Mouse (Mus musculus): ENCODE results near the gene E2f6. TPM values are rescaled to one million over a fixed set of nuclear protein-coding genes. Genes with fewer than 3 reads are reported as not detected.

Gene E2f6
- total and polyA plus RNA-seq, 3 experiments: 9.3 to 36.1 (median 20.0) TPM

GRCm38 (mm10) chr12:16872926-16873464, 62.2 kb downstream of the E2f6 start:
- in situ Hi-C loops (cut with MboI; ENCODE audit: low pct_ligation_motif_present, low pct_unique_long_range_greater_than_20kb, low sequenced_read_pairs) (no loop called here), dilution Hi-C loops (cut with MboI; ENCODE audit: extremely low pct_ligation_motif_present, extremely low pct_unique_long_range_greater_than_20kb, low sequenced_read_pairs) (no loop called here)

GRCm38 (mm10) chr12:16873549-16873948, 62.8 kb downstream of the E2f6 start:
- Histone ChIP-seq H3K4me1 (ENCODE audit: control insufficient read depth in 1 of 2, insufficient read depth in 2 of 2) (peaks cover 68 to 97% of the 10 kb centered on the region in 2 experiments), H3K4me2 (ENCODE audit: insufficient read depth, low read depth, poor library complexity, severe bottlenecking) (no peak overlapping the region)
- dilution Hi-C loops (cut with MboI; ENCODE audit: extremely low pct_ligation_motif_present, extremely low pct_unique_long_range_greater_than_20kb, low sequenced_read_pairs): no loop called here

More at GRCm38 (mm10) chr12:16872926-16873464, 62.2 kb downstream of the E2f6 start:
- TF ChIP-seq MAZ (IDR thresholded peaks at IDR 0.05; ENCODE audit: low read depth, low read length) (no peak), ZC3H11A (IDR thresholded peaks at IDR 0.05; ENCODE audit: low read depth, low read length) (no peak), ELF1 (IDR thresholded peaks at IDR 0.05; ENCODE audit: low read depth, low read length) (no peak), EP300 (IDR thresholded peaks at IDR 0.05; ENCODE audit: low read length) (no peak)
- peak overlapping the region; percentile 20 for H3K27ac ChIP-seq (ENCODE audit: insufficient read depth, low read depth)
- H3K36me3 ChIP-seq (replicated peaks in 1 of 2; ENCODE audit: control insufficient read depth in 1 of 2, insufficient read depth in 1 of 2, low read length in 1 of 2): no peaks in the 10 kb centered on the region
- no peaks in the 10 kb centered on the region for H3K27me3 ChIP-seq (replicated peaks)
- H3K79me2 ChIP-seq (replicated peaks; ENCODE audit: control insufficient read depth, extremely low read depth, insufficient read depth, poor library complexity, severe bottlenecking): no peaks in the 10 kb centered on the region
- DNase-seq (ENCODE audit: extremely low read depth): no peak
- H3K9me3 ChIP-seq (replicated peaks; ENCODE audit: low read length): no peaks in the 10 kb centered on the region
- H3K4me2 ChIP-seq (ENCODE audit: insufficient read depth, low read depth, poor library complexity, severe bottlenecking): no peak overlapping the region
- H3K4me3 ChIP-seq (replicated peaks in 1 of 3; ENCODE audit: low read depth in 2 of 3, low read length in 2 of 3, poor library complexity in 1 of 3): no peak overlapping the region
- no peak overlapping the region for H3K9ac ChIP-seq (ENCODE audit: insufficient read depth, low read depth)
- H3K4me1 ChIP-seq (ENCODE audit: control insufficient read depth in 1 of 2, insufficient read depth in 2 of 2): peaks cover 65 to 97% of the 10 kb centered on the region in 2 experiments

GRCm38 (mm10) chr12:16874086-16874485, 63.3 kb downstream of the E2f6 start:
- no peak overlapping the region for H3K4me3 ChIP-seq (replicated peaks in 1 of 3; ENCODE audit: low read depth in 2 of 3, low read length in 2 of 3, poor library complexity in 1 of 3)
- H3K36me3 ChIP-seq (replicated peaks in 1 of 2; ENCODE audit: control insufficient read depth in 1 of 2, insufficient read depth in 1 of 2, low read length in 1 of 2): no peaks in the 10 kb centered on the region
- H3K4me2 ChIP-seq (ENCODE audit: insufficient read depth, low read depth, poor library complexity, severe bottlenecking): no peak overlapping the region
- no peak overlapping the region for H3K9ac ChIP-seq (ENCODE audit: insufficient read depth, low read depth)
- no peak overlapping the region for H3K27ac ChIP-seq (ENCODE audit: insufficient read depth, low read depth)
- H3K4me1 ChIP-seq (ENCODE audit: control insufficient read depth in 1 of 2, insufficient read depth in 2 of 2): peaks cover 63 to 97% of the 10 kb centered on the region in 2 experiments
- TF ChIP-seq CTCF (conservative IDR thresholded peaks at IDR 0.05 in 1 of 2, IDR thresholded peaks at IDR 0.05 in 1 of 2; ENCODE audit: low read depth in 2 of 2, low read length in 2 of 2): no peak
- no peak for TF ChIP-seq NELFE (IDR thresholded peaks at IDR 0.05; ENCODE audit: low read depth, low read length)
- TF ChIP-seq SIN3A (IDR thresholded peaks at IDR 0.05; ENCODE audit: low read length): no peak
- no peak for TF ChIP-seq ELF1 (IDR thresholded peaks at IDR 0.05; ENCODE audit: low read depth, low read length)
- no peak for TF ChIP-seq CHD2 (IDR thresholded peaks at IDR 0.05; ENCODE audit: low read length)
- no peak for TF ChIP-seq UBTF (IDR thresholded peaks at IDR 0.05; ENCODE audit: low read depth, low read length)
- no peak for TF ChIP-seq ETS1 (conservative IDR thresholded peaks at IDR 0.05; ENCODE audit: low read depth, low read length)
- no peak for TF ChIP-seq TCF12 (IDR thresholded peaks at IDR 0.05; ENCODE audit: low read depth, low read length)
- TF ChIP-seq ZNF384 (IDR thresholded peaks at IDR 0.05; ENCODE audit: low read depth, low read length): no peak
- no peak for TF ChIP-seq POLR2A (IDR thresholded peaks at IDR 0.05; ENCODE audit: low read depth, low read length)
- no peak for TF ChIP-seq HCFC1 (IDR thresholded peaks at IDR 0.05; ENCODE audit: low read depth, low read length)
- TF ChIP-seq SMC3 (IDR thresholded peaks at IDR 0.05; ENCODE audit: low read depth, low read length): no peak
- no peak for TF ChIP-seq BHLHE40 (IDR thresholded peaks at IDR 0.05; ENCODE audit: low read depth, low read length)
- TF ChIP-seq ZKSCAN1 (IDR thresholded peaks at IDR 0.05; ENCODE audit: borderline replicate concordance, low read depth, low read length): no peak
- DNase-seq (ENCODE audit: extremely low read depth): no peak
- H3K79me2 ChIP-seq (replicated peaks; ENCODE audit: control insufficient read depth, extremely low read depth, insufficient read depth, poor library complexity, severe bottlenecking): no peaks in the 10 kb centered on the region
- H3K9me3 ChIP-seq (replicated peaks; ENCODE audit: low read length): no peaks in the 10 kb centered on the region
- no peaks in the 10 kb centered on the region for H3K27me3 ChIP-seq (replicated peaks)
- dilution Hi-C loops (cut with MboI; ENCODE audit: extremely low pct_ligation_motif_present, extremely low pct_unique_long_range_greater_than_20kb, low sequenced_read_pairs) (no loop called here), in situ Hi-C loops (cut with MboI; ENCODE audit: low pct_ligation_motif_present, low pct_unique_long_range_greater_than_20kb, low sequenced_read_pairs) (no loop called here)

More at GRCm38 (mm10) chr12:16873549-16873948, 62.8 kb downstream of the E2f6 start:
- in situ Hi-C loops (cut with MboI; ENCODE audit: low pct_ligation_motif_present, low pct_unique_long_range_greater_than_20kb, low sequenced_read_pairs): no loop called here
- TF ChIP-seq MXI1 (IDR thresholded peaks at IDR 0.05; ENCODE audit: low read depth, low read length) (no peak), MEF2A (IDR thresholded peaks at IDR 0.05; ENCODE audit: borderline replicate concordance, low read depth, low read length) (no peak), UBTF (IDR thresholded peaks at IDR 0.05; ENCODE audit: low read depth, low read length) (no peak), ZKSCAN1 (IDR thresholded peaks at IDR 0.05; ENCODE audit: borderline replicate concordance, low read depth, low read length) (no peak), E2F4 (IDR thresholded peaks at IDR 0.05; ENCODE audit: insufficient replicate concordance, low read depth, low read length) (no peak), ZNF384 (IDR thresholded peaks at IDR 0.05; ENCODE audit: low read depth, low read length) (no peak)
- no peaks in the 10 kb centered on the region for H3K27me3 ChIP-seq (replicated peaks)
- no peaks in the 10 kb centered on the region for H3K79me2 ChIP-seq (replicated peaks; ENCODE audit: control insufficient read depth, extremely low read depth, insufficient read depth, poor library complexity, severe bottlenecking)
- no peaks in the 10 kb centered on the region for H3K9me3 ChIP-seq (replicated peaks; ENCODE audit: low read length)
- H3K36me3 ChIP-seq (replicated peaks in 1 of 2; ENCODE audit: control insufficient read depth in 1 of 2, insufficient read depth in 1 of 2, low read length in 1 of 2): no peaks in the 10 kb centered on the region
- no peak overlapping the region for H3K9ac ChIP-seq (ENCODE audit: insufficient read depth, low read depth)
- H3K4me3 ChIP-seq (replicated peaks in 1 of 3; ENCODE audit: low read depth in 2 of 3, low read length in 2 of 3, poor library complexity in 1 of 3): no peak overlapping the region
- no peak for DNase-seq (ENCODE audit: extremely low read depth)
- H3K27ac ChIP-seq (ENCODE audit: insufficient read depth, low read depth): peak overlapping the region; percentile 14; the same call in 1 of the 2 replicates
